Mouse (Mus musculus): ENCODE measurements at regions not wholly inside any gene's neighbourhood (a gene's known extent, or its start where the extent isn't known, plus 50 kb on each side); places are given as distances from the start of the nearest gene placed in this dataset.
A peak's percentile ranks its signal among the peaks of the same experiment; 100 is the strongest.

GRCm38 (mm10) chr10:96392836-96393235, 224.0 kb upstream of the Btg1 start:
- no peak for TF ChIP-seq EP300 (optimal IDR thresholded peaks at IDR 0.05)
- TF ChIP-seq CTCF (IDR thresholded peaks at IDR 0.05; ENCODE audit: low read depth): no peak
- 81% methylated on average over 1 of the region's 1 CpGs for WGBS
- ATAC-seq (ENCODE audit: low FRiP score, low TSS enrichment) (no peak), DNase-seq (ENCODE audit: low spot score) (no peak)
- no peak overlapping the region for H3K9ac ChIP-seq (ENCODE audit: low read length)
- H3K4me2 ChIP-seq (replicated peaks; ENCODE audit: low read depth): no peak overlapping the region
- no peaks in the 10 kb centered on the region for H3K9me3 ChIP-seq (ENCODE audit: control insufficient read depth, low read length)
- no peaks in the 10 kb centered on the region for H3K4me1 ChIP-seq (replicated peaks; ENCODE audit: control insufficient read depth, insufficient read depth)
- H3K27ac ChIP-seq (replicated peaks): no peak overlapping the region
- H3K36me3 ChIP-seq (ENCODE audit: control insufficient read depth, insufficient read depth, low read length): no peaks in the 10 kb centered on the region
- H3K4me3 ChIP-seq (ENCODE audit: low read depth, low read length): no peak overlapping the region
- no peaks in the 10 kb centered on the region for H3K27me3 ChIP-seq (ENCODE audit: control insufficient read depth, insufficient read depth, low read length)

- ATAC-seq (ENCODE audit: low FRiP score, low TSS enrichment) (no peak), DNase-seq (ENCODE audit: low spot score) (no peak)
- WGBS: 74% methylated on average over 3 of the region's 3 CpGs
- Histone ChIP-seq H3K36me3 (ENCODE audit: control insufficient read depth, insufficient read depth, low read length) (no peaks in the 10 kb centered on the region), H3K4me1 (replicated peaks; ENCODE audit: control insufficient read depth, insufficient read depth) (no peaks in the 10 kb centered on the region), H3K9me3 (ENCODE audit: control insufficient read depth, low read length) (no peaks in the 10 kb centered on the region), H3K4me3 (ENCODE audit: low read depth, low read length) (no peak overlapping the region), H3K4me2 (replicated peaks; ENCODE audit: low read depth) (no peak overlapping the region), H3K27ac (replicated peaks) (no peak overlapping the region), H3K27me3 (ENCODE audit: control insufficient read depth, insufficient read depth, low read length) (no peaks in the 10 kb centered on the region), H3K9ac (ENCODE audit: low read length) (no peak overlapping the region)
- TF ChIP-seq CTCF (IDR thresholded peaks at IDR 0.05; ENCODE audit: low read depth) (no peak), EP300 (optimal IDR thresholded peaks at IDR 0.05) (no peak)
These were observed 222.6 kb upstream of the Btg1 start for GRCm38 (mm10) chr10:96394210-96394609.

GRCm38 (mm10) chr10:96395017-96395416, 221.8 kb upstream of the Btg1 start:
- peak; percentile 20 for DNase-seq (ENCODE audit: low spot score)
- ATAC-seq (ENCODE audit: low FRiP score, low TSS enrichment): no peak
- H3K4me2 ChIP-seq (replicated peaks; ENCODE audit: low read depth): no peak overlapping the region
- H3K4me3 ChIP-seq (ENCODE audit: low read depth, low read length): no peak overlapping the region
- H3K9me3 ChIP-seq (ENCODE audit: control insufficient read depth, low read length): no peaks in the 10 kb centered on the region
- H3K27ac ChIP-seq (replicated peaks): no peak overlapping the region
- TF ChIP-seq EP300 (optimal IDR thresholded peaks at IDR 0.05): no peak
- TF ChIP-seq CTCF (IDR thresholded peaks at IDR 0.05; ENCODE audit: low read depth): no peak
- H3K9ac ChIP-seq (ENCODE audit: low read length): no peak overlapping the region
- H3K36me3 ChIP-seq (ENCODE audit: control insufficient read depth, insufficient read depth, low read length): no peaks in the 10 kb centered on the region
- WGBS: 52% methylated on average over 3 of the region's 3 CpGs
- no peaks in the 10 kb centered on the region for H3K4me1 ChIP-seq (replicated peaks; ENCODE audit: control insufficient read depth, insufficient read depth)
- H3K27me3 ChIP-seq (ENCODE audit: control insufficient read depth, insufficient read depth, low read length): no peaks in the 10 kb centered on the region

- no peak overlapping the region for H3K27ac ChIP-seq (replicated peaks)
These were observed 218.8 kb upstream of the Btg1 start for GRCm38 (mm10) chr10:96397931-96398561.

GRCm38 (mm10) chr10:96398562-96399288, 218.1 kb upstream of the Btg1 start:
- no peak for TF ChIP-seq CTCF (IDR thresholded peaks at IDR 0.05; ENCODE audit: low read depth)
- no peak for TF ChIP-seq EP300 (optimal IDR thresholded peaks at IDR 0.05)
- Histone ChIP-seq H3K4me1 (replicated peaks; ENCODE audit: control insufficient read depth, insufficient read depth) (no peaks in the 10 kb centered on the region), H3K4me2 (replicated peaks; ENCODE audit: low read depth) (no peak overlapping the region), H3K4me3 (ENCODE audit: low read depth, low read length) (no peak overlapping the region), H3K9ac (ENCODE audit: low read length) (no peak overlapping the region), H3K27ac (replicated peaks) (no peak overlapping the region), H3K9me3 (ENCODE audit: control insufficient read depth, low read length) (no peaks in the 10 kb centered on the region), H3K36me3 (ENCODE audit: control insufficient read depth, insufficient read depth, low read length) (no peaks in the 10 kb centered on the region), H3K27me3 (ENCODE audit: control insufficient read depth, insufficient read depth, low read length) (no peaks in the 10 kb centered on the region)
- ATAC-seq (ENCODE audit: low FRiP score, low TSS enrichment) (no peak), DNase-seq (ENCODE audit: low spot score) (no peak)
- 87% methylated on average over 9 of the region's 9 CpGs for WGBS

More at GRCm38 (mm10) chr10:96397931-96398561, 218.8 kb upstream of the Btg1 start:
- Histone ChIP-seq H3K9me3 (ENCODE audit: control insufficient read depth, low read length) (no peaks in the 10 kb centered on the region), H3K4me2 (replicated peaks; ENCODE audit: low read depth) (no peak overlapping the region), H3K9ac (ENCODE audit: low read length) (no peak overlapping the region), H3K36me3 (ENCODE audit: control insufficient read depth, insufficient read depth, low read length) (no peaks in the 10 kb centered on the region), H3K4me3 (ENCODE audit: low read depth, low read length) (no peak overlapping the region), H3K4me1 (replicated peaks; ENCODE audit: control insufficient read depth, insufficient read depth) (no peaks in the 10 kb centered on the region), H3K27me3 (ENCODE audit: control insufficient read depth, insufficient read depth, low read length) (no peaks in the 10 kb centered on the region)
- ATAC-seq (ENCODE audit: low FRiP score, low TSS enrichment) (no peak), DNase-seq (ENCODE audit: low spot score) (no peak)
- 76% methylated on average over 13 of the region's 13 CpGs for WGBS
- TF ChIP-seq CTCF (IDR thresholded peaks at IDR 0.05; ENCODE audit: low read depth): no peak
- no peak for TF ChIP-seq EP300 (optimal IDR thresholded peaks at IDR 0.05)

Measured in stomach, postnatal 0 days (tissue).